Mouse (Mus musculus) gastrocnemius, adult 2 months (tissue): Measurements from ENCODE around the gene Ipmk. TPM values are rescaled to one million over a fixed set of nuclear protein-coding genes. Genes with fewer than 3 reads are reported as not detected.
A peak's percentile ranks its signal among the peaks of the same experiment; 100 is the strongest.

Experiments
- DNase-seq: peaks from one replicate; pipeline ENCODE4 v3.0.0; 2022
- H3K27ac ChIP-seq: fragments of 200-600 bp; 2 replicates; pipeline ENCODE4 v1.8.1; 2022; ENCODE audit warnings: mild to moderate bottlenecking
- H3K4me3 ChIP-seq: fragments of 200-600 bp; 2 replicates; pipeline ENCODE4 v1.8.1; 2022; ENCODE audit warnings: mild to moderate bottlenecking, moderate library complexity
- CTCF ChIP-seq: fragments of 200-600 bp; IDR thresholded peaks from 2 replicates; pipeline ENCODE4 v1.8.1; 2022; ENCODE audit warnings: antibody characterized with exemption, mild to moderate bottlenecking, moderate library complexity
- intact Hi-C: fragments of 180-260 bp; cut with DNase I; formaldehyde crosslinking; loops from one replicate; pipeline ENCODE4 v1.15.1; 2025
- total RNA-seq, 2 experiments: library from RNA; stranded (reverse); gene quantifications; 2 replicates each; pipeline ENCODE4 v1.2.3; 2021

Gene Ipmk
- total RNA-seq, 2 experiments from 2014 or later: 18.1 to 20.6 TPM

DNA sequence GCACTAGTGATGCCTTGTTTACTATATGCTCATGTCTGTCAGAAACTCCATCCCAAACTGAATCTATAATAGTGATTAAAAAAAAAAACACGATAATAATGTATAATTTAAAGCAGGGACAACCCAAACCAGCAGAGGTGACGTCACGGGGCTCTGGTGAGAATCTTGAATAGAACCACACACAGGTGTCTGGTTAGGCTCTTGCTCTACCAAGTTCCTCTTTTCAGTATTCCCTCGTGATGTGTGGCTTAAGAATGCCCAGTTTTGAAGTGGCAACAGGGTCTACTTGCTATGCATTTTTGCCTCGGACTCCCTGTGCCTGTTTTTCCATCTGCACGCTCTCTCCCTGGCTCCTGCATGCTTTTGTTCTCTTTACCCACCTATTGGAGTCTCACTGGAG, 124.5 kb downstream of the Ipmk start:
- DNase-seq: no peak
- no peak overlapping the region for H3K4me3 ChIP-seq
- no peak for TF ChIP-seq CTCF
- intact Hi-C loops: no loop called here
- no peak overlapping the region for H3K27ac ChIP-seq

DNA sequence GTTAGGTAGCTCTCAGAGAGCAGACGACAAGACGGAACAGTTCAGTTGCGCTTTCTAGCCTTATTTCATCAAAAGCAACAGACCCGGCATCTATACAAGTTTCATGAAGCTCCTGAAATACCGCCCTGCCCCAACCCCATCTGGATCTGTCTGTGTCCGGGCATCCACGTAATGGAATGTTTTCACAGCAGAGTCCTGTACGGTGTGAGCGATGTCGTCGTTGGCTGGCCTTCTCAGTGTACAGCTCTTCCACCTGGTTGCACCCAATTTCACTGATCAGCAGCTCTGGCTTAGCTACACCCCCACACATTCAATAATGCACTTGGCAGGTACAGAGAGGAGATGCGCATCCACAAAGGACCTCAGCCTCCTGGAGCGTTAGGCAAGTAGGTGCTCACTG, 126.0 kb downstream of the Ipmk start:
- no peak overlapping the region for H3K27ac ChIP-seq
- H3K4me3 ChIP-seq: no peak overlapping the region
- intact Hi-C loops: no loop called here

DNA sequence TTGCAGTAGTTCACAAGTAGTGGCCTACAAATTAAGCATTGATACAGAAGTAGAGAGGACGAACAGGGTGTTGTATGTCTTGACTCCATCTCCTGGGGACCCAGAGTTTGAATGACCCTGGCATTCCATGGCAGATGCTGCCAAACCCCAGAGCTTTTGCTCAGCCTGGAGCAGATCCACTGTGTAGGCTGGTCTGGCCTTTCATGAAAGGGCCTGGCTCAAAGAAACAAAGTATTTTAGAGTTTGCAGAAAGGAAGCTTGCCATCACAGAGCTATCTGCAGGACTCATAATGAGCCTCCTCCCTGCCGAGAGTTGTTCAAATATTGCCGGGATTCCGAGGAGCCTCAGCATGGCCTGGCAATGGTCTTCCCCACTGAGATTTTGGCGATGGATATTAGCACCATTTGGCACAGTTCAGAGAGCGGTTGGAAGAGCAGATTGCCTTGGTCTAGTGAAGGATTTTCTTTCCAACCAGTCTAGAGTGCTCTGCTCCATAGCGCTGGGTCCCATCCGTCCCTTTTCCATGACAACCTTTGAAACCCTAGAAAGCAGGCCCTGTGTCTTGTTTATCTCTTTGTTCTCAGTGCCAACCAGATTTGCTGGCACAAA, 129.0 kb downstream of the Ipmk start:
- H3K27ac ChIP-seq: no peak overlapping the region
- no peak overlapping the region for H3K4me3 ChIP-seq
- TF ChIP-seq CTCF: no peak
- intact Hi-C loops: no loop called here
- no peak for DNase-seq

More for the DNA sequence above, 126.0 kb downstream of the Ipmk start:
- DNase-seq: no peak
- TF ChIP-seq CTCF: no peak

DNA sequence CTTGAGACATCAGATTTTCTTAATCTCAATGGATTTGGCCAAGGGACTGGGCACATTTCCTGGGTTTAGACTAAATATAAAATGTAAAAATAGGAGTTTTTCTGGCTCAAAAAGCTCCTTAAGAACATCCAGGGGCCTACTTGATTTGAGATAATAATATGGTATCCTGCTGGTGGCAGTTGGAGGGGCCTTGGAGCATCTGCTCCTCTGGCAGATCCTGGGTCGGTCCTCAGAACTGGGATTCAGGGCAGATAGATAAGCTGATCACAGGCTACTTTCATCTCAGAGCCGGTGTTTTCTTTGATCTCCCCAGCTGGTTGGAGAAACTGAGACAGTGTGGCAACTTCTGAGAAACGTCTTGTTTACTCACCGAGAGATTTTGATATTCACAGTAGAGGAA, 129.6 kb downstream of the Ipmk start:
- intact Hi-C loops: no loop called here
- Histone ChIP-seq H3K4me3 (no peak overlapping the region), H3K27ac (no peak overlapping the region)
- TF ChIP-seq CTCF: no peak
- no peak for DNase-seq

DNA sequence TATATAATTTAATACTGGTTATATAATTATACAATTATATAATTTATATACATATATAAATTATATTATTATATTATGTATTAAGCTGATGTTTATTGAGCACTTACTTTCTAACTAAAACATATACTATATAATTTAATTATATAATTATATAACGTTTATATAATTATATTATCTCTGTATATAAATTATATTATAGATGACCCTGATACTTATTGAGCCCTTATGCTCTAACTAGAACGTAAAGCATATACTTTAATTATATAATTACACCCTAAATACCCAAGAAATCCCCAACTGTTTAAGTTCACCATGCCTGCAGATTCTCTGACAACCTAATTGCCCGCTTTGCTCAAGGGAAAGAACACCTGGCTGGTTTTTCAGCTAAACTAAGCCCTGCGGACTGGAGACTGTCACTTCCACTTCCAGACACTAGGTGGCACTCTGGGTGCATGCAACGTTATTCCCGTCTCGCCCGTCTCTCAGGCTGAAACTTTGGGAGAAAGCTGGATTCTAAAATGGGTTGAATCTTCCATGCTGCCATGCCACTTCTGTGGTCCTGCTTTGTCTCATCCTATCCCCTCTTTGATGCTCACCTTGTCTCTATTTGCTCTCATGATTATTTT, 132.2 kb downstream of the Ipmk start:
- H3K27ac ChIP-seq: no peak overlapping the region
- TF ChIP-seq CTCF: peak; percentile 90
- no peak overlapping the region for H3K4me3 ChIP-seq
- peak; percentile 58 for DNase-seq
- intact Hi-C loops: no loop called here

Other genes starting within 250 kb of the Ipmk start
- 1 to 10 TPM; 7.9 to 9.7 TPM for gene Bicc1, start 188.1 kb upstream of the Ipmk start, total RNA-seq
- gene Tfam, start 109.5 kb upstream of the Ipmk start, total RNA-seq: 10 to 100 TPM; 44.5 to 55.6 TPM
- gene Ube2d1, start 62.5 kb upstream of the Ipmk start, total RNA-seq: 100 to 1,000 TPM; 162 to 211 TPM
- 100 to 1,000 TPM; 226 to 261 TPM for gene Cisd1, start 2.8 kb upstream of the Ipmk start, total RNA-seq